In the genomic region with DNA sequence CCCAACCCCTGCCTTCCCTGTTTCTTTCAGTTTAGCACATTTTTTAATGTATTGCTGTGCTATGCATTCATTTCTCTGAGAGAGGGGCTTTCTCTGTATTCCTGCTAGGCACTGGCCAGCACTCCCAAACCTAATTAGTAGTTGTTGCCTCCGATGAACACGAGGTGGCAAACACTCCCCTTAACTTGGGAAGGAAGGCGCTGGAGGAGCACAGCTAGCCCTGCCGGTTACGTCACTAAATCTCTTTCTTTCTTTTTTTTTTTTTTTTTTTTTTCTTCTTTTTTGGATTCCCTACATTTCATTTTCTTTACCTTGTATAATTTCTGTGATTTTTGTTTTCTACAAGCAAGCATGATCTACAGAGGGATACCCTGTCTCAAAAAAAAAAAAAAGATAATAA, we compare ENCODE assay signal across 9 mouse cellular contexts. TPM values are rescaled to one million over a fixed set of nuclear protein-coding genes. Genes with fewer than 3 reads are reported as not detected.
DNase-seq lines count a peak whose midpoint lies in the region; ATAC-seq lines count a peak whose summit lies in the region.
"Had no signal": no experiment of that assay in that cellular context is flagged by ENCODE, and none has a peak within 500 bp of the region (broad histone marks: within the 10 kb centered on the region; RNA-seq: fewer than 3 reads in every experiment).

No protein-coding gene starts in this region.

- no peaks in the 10 kb centered on the region for H3K27me3 ChIP-seq in forebrain, embryonic 16.5 days (replicated peaks; ENCODE audit: control insufficient read depth, insufficient read depth, low read length)
- H3K27me3 ChIP-seq in forebrain, embryonic 10.5 days (ENCODE audit: poor library complexity, severe bottlenecking): no peaks in the 10 kb centered on the region; the same call in 1 of the 2 replicates

- peaks cover 10% of the 10 kb centered on the region for H3K4me1 ChIP-seq in forebrain, embryonic 16.5 days (replicated peaks; ENCODE audit: control insufficient read depth, insufficient read depth, low read length)
- 0 out of 2 replicates have a peak, but pooled peaks cover 7% of the 10 kb centered on the region for H3K4me1 ChIP-seq in forebrain, embryonic 10.5 days

- no peak overlapping the region for H3K4me2 ChIP-seq in forebrain, embryonic 16.5 days (ENCODE audit: low read length)

- H3K4me3 ChIP-seq in forebrain, embryonic 16.5 days (replicated peaks; ENCODE audit: low read length): no peak overlapping the region
- no peak overlapping the region for H3K4me3 ChIP-seq in forebrain, embryonic 10.5 days

- H3K36me3 ChIP-seq in forebrain, embryonic 16.5 days (ENCODE audit: control insufficient read depth, insufficient read depth): no peaks in the 10 kb centered on the region
- H3K36me3 ChIP-seq in forebrain, embryonic 10.5 days (replicated peaks): no peaks in the 10 kb centered on the region

- no peak overlapping the region for H3K9ac ChIP-seq in forebrain, embryonic 16.5 days (replicated peaks; ENCODE audit: low read depth, low read length)

- DNase-seq in forebrain, embryonic 10.5 days (ENCODE audit: extremely low spot score, low spot score): no peak
- peak; percentile 49 for DNase-seq in ovary, postnatal 36 days (ENCODE audit: low spot score)
- no peak for DNase-seq in ovary, postnatal 14 days (ENCODE audit: low spot score)
- peak; percentile 73 for DNase-seq in embryo, embryonic 10.5 days (ENCODE audit: low spot score)
- DNase-seq in kidney, postnatal 36 days: peak; percentile 46 to 67
- no peak for DNase-seq in yolk sac, embryonic 10.5 days (ENCODE audit: low spot score)

- H3K27ac ChIP-seq in forebrain, embryonic 16.5 days (ENCODE audit: low read length): no peak overlapping the region
- no peak overlapping the region for H3K27ac ChIP-seq in forebrain, embryonic 10.5 days

- H3K9me3 ChIP-seq in forebrain, embryonic 16.5 days (ENCODE audit: control insufficient read depth, low read length): no peaks in the 10 kb centered on the region
- H3K9me3 ChIP-seq in forebrain, embryonic 10.5 days: no peaks in the 10 kb centered on the region

- ATAC-seq in forebrain, embryonic 16.5 days: peak; percentile 68
- peak; percentile 91 for ATAC-seq in megakaryocyte progenitor cell, adult 5-6 weeks (replicated peaks; ENCODE audit: poor library complexity)

- 3% methylated on average over 5 of the region's 5 CpGs for WGBS in forebrain, embryonic 16.5 days
- WGBS in forebrain, embryonic 10.5 days: 8% methylated on average over 5 of the region's 5 CpGs

RNA-seq across cellular contexts. Expression of a gene that starts 6.9 kb away (rescaled TPM):
- 12.5 and 16.4 TPM in 2 replicates for polyA plus RNA-seq in forebrain, embryonic 16.5 days (2015; fragmentation: Nextera tagmentation; extraction: Ambion mirVana)
- 22.0 and 26.2 TPM in 2 replicates for polyA plus RNA-seq in forebrain, embryonic 10.5 days (2016; fragmentation: Nextera tagmentation; extraction: Ambion mirVana)
- 34.2 and 39.5 TPM in 2 replicates for total RNA-seq in megakaryocyte progenitor cell, adult 5-6 weeks (2015)
- total RNA-seq in megakaryocyte progenitor cell, adult 5-6 weeks (2017): 20.5 and 25.3 TPM in 2 replicates

RNA-seq across cellular contexts. Expression of a gene that starts 39.5 kb away (rescaled TPM):
- not detected in 2 replicates for polyA plus RNA-seq in forebrain, embryonic 16.5 days (2015; fragmentation: Nextera tagmentation; extraction: Ambion mirVana)
- 0.28 TPM in 1 of 2 replicates, not detected in the other for polyA plus RNA-seq in forebrain, embryonic 10.5 days (2016; fragmentation: Nextera tagmentation; extraction: Ambion mirVana)
- total RNA-seq in megakaryocyte progenitor cell, adult 5-6 weeks (2015): not detected in 2 replicates
- not detected in 2 replicates for total RNA-seq in megakaryocyte progenitor cell, adult 5-6 weeks (2017)
- total RNA-seq: heart, postnatal 36 days had no signal

RNA-seq across cellular contexts. Expression of a gene that starts 58.3 kb away (rescaled TPM):
- 15.0 and 16.8 TPM in 2 replicates for polyA plus RNA-seq in forebrain, embryonic 16.5 days (2015; fragmentation: Nextera tagmentation; extraction: Ambion mirVana)
- polyA plus RNA-seq in forebrain, embryonic 10.5 days (2016; fragmentation: Nextera tagmentation; extraction: Ambion mirVana): 22.5 and 23.3 TPM in 2 replicates
- total RNA-seq in megakaryocyte progenitor cell, adult 5-6 weeks (2015): 0.44 and 0.54 TPM in 2 replicates
- total RNA-seq in megakaryocyte progenitor cell, adult 5-6 weeks (2017): not detected in 2 replicates

Comparison
In these comparisons a context has a peak if more than half of its experiments do, and no peak if none do; other contexts are left out.
1. DNase-seq: peak in ovary, postnatal 36 days (single experiment), embryo, embryonic 10.5 days (single experiment) and kidney, postnatal 36 days (2 of 2); none in forebrain, embryonic 10.5 days (single experiment), ovary, postnatal 14 days (single experiment) and yolk sac, embryonic 10.5 days (single experiment).